Mouse (Mus musculus) intestine, embryonic 16.5 days (tissue): ENCODE results near the gene Vwa2. TPM values are rescaled to one million over a fixed set of nuclear protein-coding genes. Genes with fewer than 3 reads are reported as not detected.

Experiments used
- polyA plus RNA-seq: library from polyadenylated mRNA; unstranded; fragments of >200 nt; fragmentation: Nextera tagmentation; extraction: Ambion mirVana; gene quantifications from 2 replicates; pipeline ENCODE4 v1.2.1, GENCODE M21; 2015

The Vwa2 gene
- polyA plus RNA-seq, 1 experiment from 2014 or later: 0.43 TPM

Other genes starting within 250 kb of the Vwa2 start
- gene Adrb1, start 152.1 kb upstream of the Vwa2 start, polyA plus RNA-seq: 0.35 and 0.36 TPM in 2 replicates
- 10.5 and 12.9 TPM in 2 replicates for gene Ccdc186, start 52.1 kb upstream of the Vwa2 start, polyA plus RNA-seq
- 0.71 and 0.82 TPM in 2 replicates for gene Tdrd1, start 48.0 kb upstream of the Vwa2 start, polyA plus RNA-seq
- 16.5 and 16.9 TPM in 2 replicates for gene Afap1l2, start 134.0 kb downstream of the Vwa2 start, polyA plus RNA-seq